Mouse (Mus musculus): ENCODE measurements around the gene Ctnnd2.

DNA sequence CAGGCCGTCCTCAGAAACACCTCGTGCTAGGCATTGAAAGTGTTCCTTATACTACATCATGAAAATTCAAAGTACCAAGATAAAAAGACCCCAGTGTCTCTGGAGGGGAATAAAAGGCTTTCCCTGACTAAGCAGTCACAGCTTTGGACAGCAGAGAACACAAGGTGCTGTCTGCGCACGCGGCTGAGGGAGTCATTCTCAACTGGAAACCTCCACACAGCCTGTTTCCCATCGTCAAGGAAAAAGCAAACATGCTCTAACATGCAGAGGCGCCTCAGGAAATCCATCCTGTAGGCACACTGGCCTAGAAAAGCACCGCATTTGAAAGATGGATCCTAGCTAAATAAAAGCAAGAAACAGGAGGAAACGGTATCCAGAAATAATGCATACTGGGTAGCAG is 483.0 kb downstream of the Ctnnd2 start:
- TF ChIP-seq CTCF (IDR thresholded peaks at IDR 0.05; ENCODE audit: low read depth, low read length) (no peak), POLR2A (IDR thresholded peaks at IDR 0.05; ENCODE audit: extremely low read depth, insufficient read depth, low read length) (no peak)
